ENCODE assay signal across 18 mouse cellular contexts in genomic region chr4:137816216-137816615, GRCm38 (mm10). TPM values are rescaled to one million over a fixed set of nuclear protein-coding genes. Genes with fewer than 3 reads are reported as not detected.
"Had no signal": no experiment of that assay in that cellular context is flagged by ENCODE, and none has a peak within 500 bp of the region (broad histone marks: within the 10 kb centered on the region; RNA-seq: fewer than 3 reads in every experiment).

No protein-coding gene starts in this region.

- DNase-seq: gastrocnemius, postnatal 14 days; kidney, adult 18-20 months; kidney, adult 8-10 months; kidney, postnatal 10 days; kidney, postnatal 25 days; kidney, postnatal 4 days; liver; liver, embryonic 13.5 days had no signal

- H3K27ac ChIP-seq: hindbrain, embryonic 10.5 days; hindbrain, embryonic 12.5 days; hindbrain, embryonic 14.5 days; intestine, embryonic 15.5 days; layer of hippocampus, adult 2 months; left cerebral cortex, adult 2 months; limb, embryonic 10.5 days; limb, embryonic 12.5 days; liver, embryonic 13.5 days; liver, embryonic 15.5 days had no signal

- H3K4me1 ChIP-seq: intestine, embryonic 15.5 days; limb, embryonic 12.5 days; liver, embryonic 13.5 days; liver, embryonic 15.5 days had no signal

- H3K27me3 ChIP-seq: hindbrain, embryonic 12.5 days; intestine, embryonic 15.5 days had no signal

- H3K4me3 ChIP-seq: hindbrain, embryonic 10.5 days; hindbrain, embryonic 12.5 days; intestine, embryonic 15.5 days; layer of hippocampus, adult 2 months; left cerebral cortex, adult 2 months; limb, embryonic 10.5 days; limb, embryonic 12.5 days; liver, embryonic 13.5 days; liver, embryonic 15.5 days had no signal

- H3K36me3 ChIP-seq: hindbrain, embryonic 10.5 days; hindbrain, embryonic 12.5 days; intestine, embryonic 15.5 days; limb, embryonic 10.5 days; limb, embryonic 12.5 days; liver, embryonic 13.5 days; liver, embryonic 15.5 days had no signal

- H3K9me3 ChIP-seq: hindbrain, embryonic 10.5 days; intestine, embryonic 15.5 days; limb, embryonic 10.5 days; liver, embryonic 13.5 days; liver, embryonic 15.5 days had no signal

RNA-seq across cellular contexts. Expression of gene Alpl, which starts 20.0 kb away (rescaled TPM):
- total RNA-seq: granulocyte monocyte progenitor cell, adult 5-6 weeks had no signal
